Mouse (Mus musculus) C2C12 (cell line): Measurements from ENCODE around the gene Rnf169. TPM values are rescaled to one million over a fixed set of nuclear protein-coding genes. Genes with fewer than 3 reads are reported as not detected.

ENCODE experiments used
- H3K27me3 ChIP-seq: one replicate; pipeline ENCODE4 v1.6.1; 2011; ENCODE audit not compliant: control insufficient read depth, insufficient read depth, insufficient read length
- H3K36me3 ChIP-seq: one replicate; pipeline ENCODE4 v1.6.1; 2011; ENCODE audit not compliant: control insufficient read depth, insufficient read depth
- H3K4me3 ChIP-seq: one replicate; pipeline ENCODE4 v1.5.1; 2011; ENCODE audit warnings: mild to moderate bottlenecking, control low read depth; ENCODE audit not compliant: poor library complexity, insufficient read depth, severe bottlenecking
- H3K79me2 ChIP-seq: one replicate; pipeline ENCODE4 v1.6.1; 2011; ENCODE audit not compliant: control insufficient read depth, insufficient read depth
- H3K79me3 ChIP-seq: one replicate; pipeline ENCODE4 v1.6.1; 2011; ENCODE audit warnings: low read depth, control low read depth
- H3ac ChIP-seq: one replicate; pipeline ENCODE3; 2011; ENCODE audit warnings: low read depth; ENCODE audit not compliant: control insufficient read depth, insufficient read length
- CEBPB ChIP-seq: IDR thresholded peaks from one replicate; pipeline ENCODE4 v1.6.1; 2011; ENCODE audit warnings: low read depth, mild to moderate bottlenecking, control low read depth, moderate library complexity
- CTCF ChIP-seq: IDR thresholded peaks from one replicate; pipeline ENCODE4 v1.5.1; 2011; ENCODE audit not compliant: control insufficient read depth, insufficient read depth, insufficient read length
- FOSL1 ChIP-seq: IDR thresholded peaks from one replicate; pipeline ENCODE4 v1.8.0; 2011; ENCODE audit warnings: mild to moderate bottlenecking, low read length; ENCODE audit not compliant: poor library complexity, insufficient read depth, severe bottlenecking
- MAX ChIP-seq: IDR thresholded peaks from one replicate; pipeline ENCODE4 v1.6.1; 2011; ENCODE audit warnings: mild to moderate bottlenecking, control low read depth
- MYOD1 ChIP-seq: IDR thresholded peaks from one replicate; pipeline ENCODE4 v1.6.1; 2011; ENCODE audit warnings: low read depth; ENCODE audit not compliant: control insufficient read depth, insufficient read length
- MYOG ChIP-seq: IDR thresholded peaks from one replicate; pipeline ENCODE4 v1.6.1; 2011; ENCODE audit not compliant: control insufficient read depth, insufficient read length; ENCODE audit errors: extremely low read depth
- USF1 ChIP-seq: IDR thresholded peaks from one replicate; pipeline ENCODE4 v1.6.1; 2011; ENCODE audit warnings: low read depth, mild to moderate bottlenecking, control low read depth, moderate library complexity
- polyA plus RNA-seq: library from polyadenylated mRNA; unstranded; fragments of >200 nt; fragmentation: generic; extraction: Trizol; gene quantifications from one replicate; pipeline ENCODE4 v1.2.1, GENCODE M21; 2012; ENCODE audit warnings: missing spikeins

Rnf169 gene
- polyA plus RNA-seq, 1 experiment, result 3.2 TPM

- no peak overlapping the region for H3ac ChIP-seq
- no peak overlapping the region for H3K4me3 ChIP-seq
- H3K79me3 ChIP-seq, result peaks cover 4% of the 10 kb centered on the region
- peaks cover 29% of the 10 kb centered on the region for H3K79me2 ChIP-seq
- TF ChIP-seq FOSL1 (no peak), MAX (no peak), MYOD1 (no peak), CTCF (no peak), MYOG (no peak), USF1 (no peak), CEBPB (no peak)
- no peaks in the 10 kb centered on the region for H3K36me3 ChIP-seq
- H3K27me3 ChIP-seq, result no peaks in the 10 kb centered on the region
Measured at GRCm38 (mm10) chr7:99957226-99957965, 22.9 kb downstream of the Rnf169 start.

DNA sequence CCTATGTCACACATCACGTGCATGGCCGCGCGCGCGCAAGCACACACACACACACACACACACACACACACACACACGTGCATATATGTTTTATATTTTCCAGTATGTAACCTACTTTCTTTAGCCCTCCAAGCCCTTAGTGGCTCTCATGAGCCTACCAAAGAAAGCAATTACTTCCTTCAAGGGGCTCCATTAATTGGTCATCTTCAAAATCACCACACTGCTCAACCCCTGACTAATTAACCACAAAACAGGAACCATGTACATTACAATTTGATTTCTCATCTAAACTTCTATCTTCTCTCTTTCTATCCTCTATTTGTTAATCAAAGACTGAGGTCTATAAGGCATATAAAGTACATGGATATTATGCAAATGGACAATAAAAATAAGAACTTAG is 24.2 kb downstream of the Rnf169 start:
- Histone ChIP-seq H3K27me3 (no peaks in the 10 kb centered on the region), H3ac (no peak overlapping the region), H3K79me3 (peaks cover 3% of the 10 kb centered on the region), H3K36me3 (no peaks in the 10 kb centered on the region), H3K79me2 (peaks cover 16% of the 10 kb centered on the region), H3K4me3 (no peak overlapping the region)
- TF ChIP-seq MYOD1, result no peak
- TF ChIP-seq MAX, result no peak
- TF ChIP-seq CTCF, result no peak
- no peak for TF ChIP-seq CEBPB
- TF ChIP-seq FOSL1, result no peak
- no peak for TF ChIP-seq MYOG
- no peak for TF ChIP-seq USF1

DNA sequence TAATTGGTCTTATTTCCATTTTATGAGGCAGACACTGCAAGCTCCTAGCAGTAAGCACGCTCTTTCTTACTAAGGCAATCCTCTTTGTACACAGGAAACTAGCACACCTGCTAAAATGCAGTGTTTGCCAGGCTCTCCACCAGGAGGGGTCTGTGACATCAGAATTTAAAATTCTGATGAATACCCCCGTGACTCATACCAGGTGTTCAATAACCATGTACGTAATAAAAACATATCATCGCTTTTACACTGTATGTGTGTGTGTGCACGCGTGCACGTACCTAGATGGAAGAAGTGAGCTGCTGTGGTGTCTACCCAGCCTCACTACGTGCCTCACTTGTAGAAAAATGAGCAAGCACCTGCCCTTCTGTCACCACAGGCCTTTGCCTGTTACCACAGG is 26.0 kb downstream of the Rnf169 start:
- TF ChIP-seq CTCF (no peak), FOSL1 (no peak), MYOD1 (no peak), CEBPB (no peak), MAX (no peak), USF1 (no peak), MYOG (no peak)
- H3K27me3 ChIP-seq, result no peaks in the 10 kb centered on the region
- H3K79me3 ChIP-seq, result peaks cover 1% of the 10 kb centered on the region
- H3K79me2 ChIP-seq, result peaks cover 7% of the 10 kb centered on the region
- no peak overlapping the region for H3K4me3 ChIP-seq
- H3K36me3 ChIP-seq, result no peaks in the 10 kb centered on the region
- no peak overlapping the region for H3ac ChIP-seq

DNA sequence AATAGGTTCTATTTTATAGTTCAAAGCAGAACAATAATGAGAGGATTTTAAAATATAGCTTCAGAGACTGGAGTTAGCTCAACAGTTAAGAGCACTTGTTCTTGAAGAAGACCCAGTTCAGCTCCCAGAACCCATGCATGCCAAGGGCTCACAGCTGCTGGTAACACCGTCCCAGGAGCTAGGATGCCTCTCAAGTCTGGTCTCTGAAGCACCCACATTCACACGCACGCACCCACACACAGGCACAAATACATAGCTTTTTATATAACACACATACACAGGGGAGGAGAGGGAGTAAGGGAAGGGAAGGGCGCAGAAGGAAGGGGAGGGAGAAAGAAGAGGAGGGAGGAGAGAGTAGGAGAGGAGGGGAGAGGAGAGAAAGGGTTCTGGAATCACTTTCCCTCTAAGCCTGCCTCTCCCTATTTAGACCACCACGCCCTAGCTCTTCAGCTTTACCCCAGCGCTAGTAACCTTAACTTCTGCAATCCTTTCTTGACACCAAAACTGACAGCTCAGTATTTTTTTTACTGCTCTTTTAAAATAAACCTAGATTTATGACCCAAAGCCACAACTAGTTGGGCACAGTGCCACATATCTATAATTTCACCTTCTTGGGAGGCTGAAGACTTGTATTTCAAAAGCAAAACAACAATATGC is 26.7 kb downstream of the Rnf169 start:
- no peak overlapping the region for H3ac ChIP-seq
- H3K79me2 ChIP-seq, result peaks cover 7% of the 10 kb centered on the region
- H3K79me3 ChIP-seq, result no peaks in the 10 kb centered on the region
- H3K36me3 ChIP-seq, result no peaks in the 10 kb centered on the region
- TF ChIP-seq USF1 (no peak), CTCF (no peak), FOSL1 (no peak), MYOD1 (no peak), CEBPB (no peak), MYOG (no peak), MAX (no peak)
- no peaks in the 10 kb centered on the region for H3K27me3 ChIP-seq
- no peak overlapping the region for H3K4me3 ChIP-seq

DNA sequence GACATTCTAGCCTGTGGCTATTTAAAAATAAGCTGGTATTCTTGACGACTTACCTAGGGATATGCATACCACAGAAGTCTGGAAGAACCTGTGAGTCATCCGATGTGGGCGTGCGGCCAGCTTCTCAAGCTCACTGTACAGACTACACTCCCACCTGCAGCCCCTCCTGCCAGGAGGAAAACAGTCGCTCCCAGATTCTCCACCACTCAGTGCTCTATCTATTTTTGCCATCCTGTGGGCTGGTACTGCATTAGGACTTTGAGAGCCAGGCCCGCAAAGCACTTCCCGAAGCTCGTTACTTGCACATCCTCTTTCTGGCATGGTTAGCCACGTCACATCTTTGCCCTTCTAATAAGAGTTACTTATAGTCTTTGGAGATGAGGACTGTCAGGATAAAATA is 32.9 kb downstream of the Rnf169 start:
- H3ac ChIP-seq, result no peak overlapping the region
- no peaks in the 10 kb centered on the region for H3K79me2 ChIP-seq
- H3K4me3 ChIP-seq, result no peak overlapping the region
- TF ChIP-seq FOSL1 (no peak), USF1 (no peak), MYOG (no peak)
- H3K36me3 ChIP-seq, result peaks cover 6% of the 10 kb centered on the region
- no peaks in the 10 kb centered on the region for H3K27me3 ChIP-seq
- no peaks in the 10 kb centered on the region for H3K79me3 ChIP-seq
